Mouse (Mus musculus) intestine, postnatal 0 days (tissue): ENCODE data around the gene Paqr5. TPM values are rescaled to one million over a fixed set of nuclear protein-coding genes. Genes with fewer than 3 reads are reported as not detected.

ENCODE experiments used
- ATAC-seq: fragments of 200-750 bp; cut with Nextera tagmentation; 2 replicates; pipeline ENCODE4 v1.8.0; 2017; ENCODE audit warnings: mild to moderate bottlenecking, moderate TSS enrichment, moderate library complexity
- H3K27ac ChIP-seq: fragments of 300-500 bp; sonication (generic); 2 replicates; pipeline ENCODE4 v1.5.1; 2014; ENCODE audit warnings: mild to moderate bottlenecking, low read depth, low read length, moderate library complexity
- H3K27me3 ChIP-seq: fragments of 300-500 bp; sonication (generic); replicated peaks from 2 replicates; pipeline ENCODE4 v1.6.1; 2014; ENCODE audit warnings: low read length, mixed read lengths; ENCODE audit not compliant: control insufficient read depth, insufficient read depth
- H3K36me3 ChIP-seq: fragments of 300-500 bp; sonication (generic); 2 replicates; pipeline ENCODE4 v1.6.1; 2014; ENCODE audit warnings: mild to moderate bottlenecking, moderate library complexity; ENCODE audit not compliant: control insufficient read depth, insufficient read depth
- H3K4me1 ChIP-seq: fragments of 300-500 bp; sonication (generic); replicated peaks from 2 replicates; pipeline ENCODE4 v1.6.1; 2014; ENCODE audit warnings: antibody characterized with exemption, low read length, mixed read lengths; ENCODE audit not compliant: control insufficient read depth, insufficient read depth
- H3K4me2 ChIP-seq: fragments of 300-500 bp; sonication (generic); replicated peaks from 2 replicates; pipeline ENCODE4 v1.6.1; 2014; ENCODE audit warnings: low read depth, mild to moderate bottlenecking, moderate library complexity
- H3K4me3 ChIP-seq: fragments of 300-500 bp; sonication (generic); 2 replicates; pipeline ENCODE4 v1.5.1; 2014; ENCODE audit warnings: low read depth, low read length
- H3K9ac ChIP-seq: fragments of 300-500 bp; sonication (generic); 2 replicates; pipeline ENCODE4 v1.6.1; 2014; ENCODE audit warnings: mild to moderate bottlenecking, low read depth, low read length
- H3K9me3 ChIP-seq: fragments of 300-500 bp; sonication (generic); 2 replicates; pipeline ENCODE4 v1.6.1; 2016; ENCODE audit warnings: mixed run types; ENCODE audit not compliant: control insufficient read depth
- CTCF ChIP-seq: sonication (generic); IDR thresholded peaks from 2 replicates; pipeline ENCODE4 v1.5.1; 2016; ENCODE audit warnings: low read depth, mild to moderate bottlenecking, control low read depth, antibody characterized with exemption, moderate library complexity
- WGBS: fragments of 180-500 bp; shearing (Covaris S2); extraction: QIAGEN DNeasy Blood & Tissue Kit; methylation state at CpG from one replicate; pipeline ENCODE4 v1.1.7; 2014; 5-methylcytosine and 5-hydroxymethylcytosine counted together
- polyA plus RNA-seq: library from polyadenylated mRNA; unstranded; fragments of >200 nt; fragmentation: Nextera tagmentation; extraction: Ambion mirVana; gene quantifications from 2 replicates; pipeline ENCODE4 v1.2.1, GENCODE M21; 2015

The Paqr5 gene
- polyA plus RNA-seq, 1 experiment from 2014 or later, result 5.1 TPM

- no peaks in the 10 kb centered on the region for H3K27me3 ChIP-seq
- H3K4me1 ChIP-seq, result no peaks in the 10 kb centered on the region
- ATAC-seq, result no peak
- TF ChIP-seq CTCF, result no peak
- H3K36me3 ChIP-seq, result no peaks in the 10 kb centered on the region
- no peak overlapping the region for H3K27ac ChIP-seq
- no peak overlapping the region for H3K4me2 ChIP-seq
- H3K4me3 ChIP-seq, result no peak overlapping the region
- 64% methylated on average over 10 of the region's 10 CpGs for WGBS
- no peaks in the 10 kb centered on the region for H3K9me3 ChIP-seq
- H3K9ac ChIP-seq, result no peak overlapping the region
These were observed 59.3 kb downstream of the Paqr5 start for GRCm38 (mm10) chr9:61967357-61967756.

DNA sequence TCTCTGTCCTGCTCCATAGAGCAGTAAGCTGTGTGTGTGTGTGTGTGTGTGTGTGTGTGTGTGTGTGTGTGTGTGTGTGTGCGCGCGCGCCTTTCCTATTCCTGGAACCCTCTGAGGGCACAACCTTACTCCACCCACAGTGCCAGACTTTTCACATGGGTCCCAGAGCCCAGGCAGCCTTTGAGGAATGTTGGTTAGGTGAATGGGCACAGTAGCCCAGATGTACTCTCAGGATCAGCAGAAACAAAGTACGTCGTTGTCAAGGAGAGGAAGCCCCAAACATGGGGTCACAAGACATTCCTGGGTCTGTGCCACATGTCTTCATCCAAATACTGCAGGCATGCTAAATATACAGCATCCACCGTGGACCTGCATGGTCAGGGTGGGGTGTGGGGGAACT is 60.7 kb downstream of the Paqr5 start:
- H3K27me3 ChIP-seq, result no peaks in the 10 kb centered on the region
- no peaks in the 10 kb centered on the region for H3K9me3 ChIP-seq
- ATAC-seq, result no peak
- H3K4me2 ChIP-seq, result no peak overlapping the region
- H3K4me1 ChIP-seq, result no peaks in the 10 kb centered on the region
- no peak overlapping the region for H3K9ac ChIP-seq
- no peak for TF ChIP-seq CTCF
- 85% methylated on average over 7 of the region's 7 CpGs for WGBS
- H3K27ac ChIP-seq, result no peak overlapping the region
- H3K4me3 ChIP-seq, result no peak overlapping the region
- H3K36me3 ChIP-seq, result no peaks in the 10 kb centered on the region

DNA sequence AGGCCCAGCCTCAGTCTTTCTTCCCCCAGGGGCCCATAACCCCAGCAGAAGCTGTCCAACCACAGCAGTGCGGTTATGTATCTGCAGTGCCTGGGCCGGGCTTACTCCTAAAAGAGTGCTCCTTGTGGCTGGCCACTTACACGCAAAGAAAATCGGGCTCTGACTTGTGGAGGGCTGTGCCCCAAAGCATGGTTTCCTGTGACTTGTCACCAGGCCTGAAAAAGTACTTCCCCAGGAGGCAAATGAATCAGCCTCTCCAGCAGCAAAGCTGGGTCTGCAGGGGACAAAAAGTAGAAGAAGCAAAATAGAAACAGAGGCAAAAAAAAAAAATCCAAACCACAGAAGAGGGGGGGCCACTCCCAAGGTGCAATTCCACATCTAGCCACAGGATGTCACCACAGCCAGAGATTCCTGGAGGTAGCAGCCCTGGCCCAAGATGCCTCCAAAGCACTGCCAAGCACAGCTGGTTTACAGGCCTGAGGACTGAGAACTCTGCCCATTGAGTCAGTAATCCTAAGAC is 61.2 kb downstream of the Paqr5 start:
- no peak overlapping the region for H3K27ac ChIP-seq
- WGBS, result 38% methylated on average over 4 of the region's 4 CpGs

DNA sequence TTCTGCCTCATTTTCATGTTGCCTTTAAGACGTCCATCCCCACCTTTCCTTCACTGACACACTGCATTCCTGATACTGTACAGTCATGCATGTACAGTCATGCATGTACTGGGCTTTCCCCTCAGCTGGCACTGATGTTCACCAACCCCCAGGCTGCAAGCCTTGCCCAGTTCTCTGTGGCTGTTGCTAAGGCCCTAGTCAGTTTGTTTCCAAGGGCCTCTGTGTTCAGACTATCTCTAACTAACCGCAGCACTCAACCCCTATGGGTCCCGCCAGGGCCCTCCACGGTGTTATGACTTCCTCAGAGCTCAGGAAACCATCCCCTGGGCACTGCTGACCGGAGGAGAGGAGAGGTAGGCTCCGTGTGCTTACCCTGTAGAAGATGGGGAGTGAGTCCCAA is 63.3 kb downstream of the Paqr5 start:
- no peak overlapping the region for H3K9ac ChIP-seq
- no peak for ATAC-seq
- H3K4me3 ChIP-seq, result no peak overlapping the region
- WGBS, result 81% methylated on average over 6 of the region's 6 CpGs
- H3K36me3 ChIP-seq, result no peaks in the 10 kb centered on the region
- H3K4me1 ChIP-seq, result peaks cover 6% of the 10 kb centered on the region; the same call in 1 of the 2 replicates
- TF ChIP-seq CTCF, result no peak
- no peak overlapping the region for H3K27ac ChIP-seq
- H3K4me2 ChIP-seq, result no peak overlapping the region
- H3K9me3 ChIP-seq, result no peaks in the 10 kb centered on the region
- H3K27me3 ChIP-seq, result no peaks in the 10 kb centered on the region

More for the DNA sequence above, 61.2 kb downstream of the Paqr5 start:
- H3K9ac ChIP-seq, result no peak overlapping the region
- no peaks in the 10 kb centered on the region for H3K27me3 ChIP-seq
- TF ChIP-seq CTCF, result peak; percentile 93
- no peaks in the 10 kb centered on the region for H3K4me1 ChIP-seq
- H3K4me3 ChIP-seq, result no peak overlapping the region
- no peaks in the 10 kb centered on the region for H3K9me3 ChIP-seq
- no peak overlapping the region for H3K4me2 ChIP-seq
- ATAC-seq, result no peak; the same call in 1 of the 2 replicates
- no peaks in the 10 kb centered on the region for H3K36me3 ChIP-seq

GRCm38 (mm10) chr9:61961181-61961580 is 65.5 kb downstream of the Paqr5 start:
- Histone ChIP-seq H3K27me3 (no peaks in the 10 kb centered on the region), H3K4me1 (peaks cover 6% of the 10 kb centered on the region; the same call in 1 of the 2 replicates), H3K9me3 (no peaks in the 10 kb centered on the region), H3K4me2 (no peak overlapping the region), H3K4me3 (no peak overlapping the region), H3K27ac (no peak overlapping the region), H3K36me3 (no peaks in the 10 kb centered on the region), H3K9ac (no peak overlapping the region)
- ATAC-seq, result no peak
- 90% methylated on average over 4 of the region's 4 CpGs for whole genome bisulfite sequencing
- TF ChIP-seq CTCF, result no peak

DNA sequence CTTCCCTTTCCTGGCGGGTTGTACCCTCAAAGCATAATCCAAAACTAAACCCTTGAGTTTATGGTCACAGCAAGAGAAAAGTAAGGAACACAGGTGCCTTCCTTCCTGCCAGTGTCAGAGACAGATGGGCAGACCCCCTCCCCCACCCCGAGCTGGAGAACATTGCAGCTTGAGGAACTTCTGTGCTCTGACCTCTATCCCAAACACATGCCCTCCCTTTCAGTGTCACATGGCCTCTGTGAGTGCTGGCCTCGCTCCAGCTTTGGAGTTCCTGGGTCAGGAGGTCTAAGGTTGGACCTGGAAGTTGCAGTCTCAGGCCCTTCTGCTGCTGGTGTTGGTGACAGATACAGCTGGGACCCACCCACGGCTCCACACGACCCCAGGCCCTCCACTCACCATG is 65.9 kb downstream of the Paqr5 start:
- peak overlapping the region; percentile 41; the same call in 1 of the 2 replicates for H3K27ac ChIP-seq
- H3K9me3 ChIP-seq, result no peaks in the 10 kb centered on the region
- no peaks in the 10 kb centered on the region for H3K27me3 ChIP-seq
- H3K4me3 ChIP-seq, result no peak overlapping the region
- peaks cover 6% of the 10 kb centered on the region; the same call in 1 of the 2 replicates for H3K4me1 ChIP-seq
- TF ChIP-seq CTCF, result no peak
- H3K36me3 ChIP-seq, result no peaks in the 10 kb centered on the region
- WGBS, result 31% methylated on average over 5 of the region's 5 CpGs
- peak; percentile 28; the same call in 1 of the 2 replicates for ATAC-seq
- H3K9ac ChIP-seq, result no peak overlapping the region
- H3K4me2 ChIP-seq, result no peak overlapping the region
